Comparison of ENCODE assay signal across 20 mouse cellular contexts in genomic region chr5:105618510-105618909, GRCm38 (mm10).
DNase-seq lines count a peak whose midpoint lies in the region; ATAC-seq lines count a peak whose summit lies in the region.
"Had no signal": no experiment of that assay in that cellular context is flagged by ENCODE, and none has a peak within 500 bp of the region (broad histone marks: within the 10 kb centered on the region; RNA-seq: fewer than 3 reads in every experiment).

No protein-coding gene starts in this region.

- intact Hi-C loops in left cerebral cortex, postnatal 25 days (cut with DNase I) = no loop called here

- DNase-seq in frontal cortex, postnatal 14 days (ENCODE audit: low spot score in 2 of 2) = no peak
- DNase-seq in left cerebral cortex, postnatal 25 days (ENCODE audit: low spot score in 2 of 2) = peak; percentile 36 to 79
- no peak for DNase-seq in left cerebral cortex, adult 18-20 months (ENCODE audit: low spot score in 2 of 2)
- peak; percentile 18 to 38 for DNase-seq in right cerebral cortex, adult 2 months (ENCODE audit: low spot score in 2 of 2)
- DNase-seq in right cerebral cortex, postnatal 25 days = no peak
- DNase-seq in telencephalon, adult 2 months (ENCODE audit: low read depth, low spot score) = peak; percentile 32
- no peak for DNase-seq in cerebellum, adult 9-10 months
- DNase-seq: adrenal gland, adult 8-10 months; adrenal gland, postnatal 14 days; adrenal gland, postnatal 36 days; cerebellum, adult 11 months; cerebellum, adult 18-20 months; cerebellum, adult 8-10 months; cerebellum, postnatal 10 days; cerebellum, postnatal 25 days had no signal

- peak; percentile 81 for ATAC-seq in frontal cortex, adult (ENCODE audit: low TSS enrichment)
- ATAC-seq: activated CD4-positive, CD25-positive, alpha-beta regulatory T cell, adult 4 months; forebrain, embryonic 13.5 days; forebrain, embryonic 16.5 days; Patski had no signal

Comparison
In these comparisons a context has a peak if more than half of its experiments do, and no peak if none do; other contexts are left out.
1. DNase-seq: peak in left cerebral cortex, postnatal 25 days (2 of 2), right cerebral cortex, adult 2 months (2 of 2) and telencephalon, adult 2 months (single experiment); none in frontal cortex, postnatal 14 days (0 of 2), left cerebral cortex, adult 18-20 months (0 of 2), right cerebral cortex, postnatal 25 days (single experiment) and cerebellum, adult 9-10 months (single experiment).